Mouse (Mus musculus): ENCODE measurements around the gene Capsl. TPM values are rescaled to one million over a fixed set of nuclear protein-coding genes. Genes with fewer than 3 reads are reported as not detected.

Capsl gene
- polyA plus RNA-seq (2012; rRNA removed): 2.1 and 2.9 TPM in 2 replicates

DNA sequence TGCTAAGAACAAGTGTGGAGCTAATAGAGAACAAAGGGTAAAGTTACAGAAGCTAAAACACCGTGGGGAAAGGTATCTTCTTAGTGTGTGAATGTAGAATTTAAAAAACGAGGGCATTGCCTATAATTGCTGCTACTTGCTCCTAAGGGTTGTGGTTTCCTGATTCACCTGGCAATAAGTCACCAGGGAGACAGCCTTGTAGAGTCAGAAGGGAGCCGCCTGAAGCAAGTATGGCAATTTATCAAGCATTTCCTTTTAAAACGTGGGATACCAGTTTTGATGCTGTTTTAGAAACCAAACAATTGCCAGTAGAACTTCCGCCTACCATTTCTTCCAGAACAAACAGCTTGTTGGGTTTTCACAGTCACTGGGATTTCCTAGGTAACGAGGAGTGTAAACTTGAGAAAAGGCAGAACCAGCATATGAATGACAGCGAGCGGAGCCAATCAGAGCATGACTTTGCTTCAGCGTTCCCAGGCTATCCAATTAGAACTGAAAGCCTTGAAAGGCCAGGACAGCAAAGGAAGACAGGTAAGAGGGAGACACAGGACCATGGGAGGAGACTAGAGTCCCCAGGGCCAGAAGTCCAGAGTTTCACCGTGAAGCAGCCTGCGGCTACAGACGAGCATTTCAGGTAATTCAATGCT lies at the start of gene Capsl:
Gene Capsl (plus strand): TSS at position 495 of the 647 bp plus-strand sequence.

Other genes starting within 250 kb of the Capsl start
- 0.04 TPM in 1 of 2 replicates, not detected in the other for gene Ugt3a1, start 159.1 kb upstream of the Capsl start, polyA plus RNA-seq (2012; rRNA removed)
- not detected in 2 replicates for gene Ugt3a2, start 100.5 kb upstream of the Capsl start, polyA plus RNA-seq (2012; rRNA removed)
- 0.01 TPM in 1 of 2 replicates, not detected in the other for gene Il7r, start 94.1 kb downstream of the Capsl start, polyA plus RNA-seq (2012; rRNA removed)